Mouse (Mus musculus): ENCODE results near the gene Nrxn1. TPM values are rescaled to one million over a fixed set of nuclear protein-coding genes. Genes with fewer than 3 reads are reported as not detected.
A peak's percentile ranks its signal among the peaks of the same experiment; 100 is the strongest.

The Nrxn1 gene
- polyA plus RNA-seq, 1 experiment, result 0.56 TPM

GRCm38 (mm10) chr17:90584666-90585195 is 508.1 kb downstream of the Nrxn1 start:
- Histone ChIP-seq H3K36me3 (ENCODE audit: control insufficient read depth, insufficient read depth, low read length) (no peaks in the 10 kb centered on the region), H3K27ac (ENCODE audit: insufficient read depth, low read depth, low read length) (no peak overlapping the region), H3K4me1 (ENCODE audit: control insufficient read depth, insufficient read depth, low read length) (no peaks in the 10 kb centered on the region), H3K4me3 (ENCODE audit: insufficient read depth, low read depth, low read length) (no peak overlapping the region), H3K27me3 (replicated peaks; ENCODE audit: control insufficient read depth, insufficient read depth, low read length) (no peaks in the 10 kb centered on the region)
- WGBS, result 37% methylated on average over 8 of the region's 8 CpGs
- peak; percentile 62 for DNase-seq
- TF ChIP-seq CTCF (conservative IDR thresholded peaks at IDR 0.05; ENCODE audit: insufficient read depth, insufficient read length, low read depth, low read length) (peak; percentile 60), POLR2A (IDR thresholded peaks at IDR 0.05; ENCODE audit: low read depth, low read length) (no peak)

- Histone ChIP-seq H3K27ac (ENCODE audit: insufficient read depth, low read depth, low read length) (no peak overlapping the region), H3K4me1 (ENCODE audit: control insufficient read depth, insufficient read depth, low read length) (no peaks in the 10 kb centered on the region), H3K36me3 (ENCODE audit: control insufficient read depth, insufficient read depth, low read length) (no peaks in the 10 kb centered on the region), H3K4me3 (ENCODE audit: insufficient read depth, low read depth, low read length) (no peak overlapping the region), H3K27me3 (replicated peaks; ENCODE audit: control insufficient read depth, insufficient read depth, low read length) (no peaks in the 10 kb centered on the region)
- DNase-seq, result peak; percentile 2
- TF ChIP-seq CTCF (conservative IDR thresholded peaks at IDR 0.05; ENCODE audit: insufficient read depth, insufficient read length, low read depth, low read length) (peak; percentile 46), POLR2A (IDR thresholded peaks at IDR 0.05; ENCODE audit: low read depth, low read length) (no peak)
- 52% methylated on average over 12 of the region's 12 CpGs for WGBS
Measured at GRCm38 (mm10) chr17:90583826-90584534, 508.9 kb downstream of the Nrxn1 start.

- Histone ChIP-seq H3K27me3 (replicated peaks; ENCODE audit: control insufficient read depth, insufficient read depth, low read length) (no peaks in the 10 kb centered on the region), H3K36me3 (ENCODE audit: control insufficient read depth, insufficient read depth, low read length) (no peaks in the 10 kb centered on the region), H3K27ac (ENCODE audit: insufficient read depth, low read depth, low read length) (no peak overlapping the region), H3K4me1 (ENCODE audit: control insufficient read depth, insufficient read depth, low read length) (no peaks in the 10 kb centered on the region), H3K4me3 (ENCODE audit: insufficient read depth, low read depth, low read length) (no peak overlapping the region)
- WGBS, result 66% methylated on average over 3 of the region's 3 CpGs
- DNase-seq, result no peak
- TF ChIP-seq POLR2A (IDR thresholded peaks at IDR 0.05; ENCODE audit: low read depth, low read length) (no peak), CTCF (conservative IDR thresholded peaks at IDR 0.05; ENCODE audit: insufficient read depth, insufficient read length, low read depth, low read length) (no peak)
Measured at GRCm38 (mm10) chr17:90583196-90583595, 509.7 kb downstream of the Nrxn1 start.

- no peak for TF ChIP-seq POLR2A (IDR thresholded peaks at IDR 0.05; ENCODE audit: low read depth, low read length)
- no peak for TF ChIP-seq CTCF (conservative IDR thresholded peaks at IDR 0.05; ENCODE audit: insufficient read depth, insufficient read length, low read depth, low read length)
- Histone ChIP-seq H3K4me1 (ENCODE audit: control insufficient read depth, insufficient read depth, low read length) (no peaks in the 10 kb centered on the region), H3K36me3 (ENCODE audit: control insufficient read depth, insufficient read depth, low read length) (no peaks in the 10 kb centered on the region), H3K27ac (ENCODE audit: insufficient read depth, low read depth, low read length) (no peak overlapping the region), H3K27me3 (replicated peaks; ENCODE audit: control insufficient read depth, insufficient read depth, low read length) (no peaks in the 10 kb centered on the region), H3K4me3 (ENCODE audit: insufficient read depth, low read depth, low read length) (no peak overlapping the region)
- 29% methylated on average over 2 of the region's 2 CpGs for WGBS
- DNase-seq, result no peak
Measured at GRCm38 (mm10) chr17:90569877-90570276, 523.0 kb downstream of the Nrxn1 start.

- H3K27ac ChIP-seq (ENCODE audit: insufficient read depth, low read depth, low read length), result no peak overlapping the region
- H3K4me1 ChIP-seq (ENCODE audit: control insufficient read depth, insufficient read depth, low read length), result no peaks in the 10 kb centered on the region
- 88% methylated on average over 2 of the region's 2 CpGs for WGBS
- H3K4me3 ChIP-seq (ENCODE audit: insufficient read depth, low read depth, low read length), result no peak overlapping the region
- DNase-seq, result no peak
- TF ChIP-seq POLR2A (IDR thresholded peaks at IDR 0.05; ENCODE audit: low read depth, low read length), result no peak
- TF ChIP-seq CTCF (conservative IDR thresholded peaks at IDR 0.05; ENCODE audit: insufficient read depth, insufficient read length, low read depth, low read length), result no peak
- no peaks in the 10 kb centered on the region for H3K27me3 ChIP-seq (replicated peaks; ENCODE audit: control insufficient read depth, insufficient read depth, low read length)
- no peaks in the 10 kb centered on the region for H3K36me3 ChIP-seq (ENCODE audit: control insufficient read depth, insufficient read depth, low read length)
Measured at GRCm38 (mm10) chr17:90565186-90565585, 527.7 kb downstream of the Nrxn1 start.

GRCm38 (mm10) chr17:90556376-90556775 is 536.5 kb downstream of the Nrxn1 start:
- DNase-seq, result no peak
- no peak overlapping the region for H3K27ac ChIP-seq (ENCODE audit: insufficient read depth, low read depth, low read length)
- H3K27me3 ChIP-seq (replicated peaks; ENCODE audit: control insufficient read depth, insufficient read depth, low read length), result no peaks in the 10 kb centered on the region
- no peaks in the 10 kb centered on the region for H3K4me1 ChIP-seq (ENCODE audit: control insufficient read depth, insufficient read depth, low read length)
- no peak overlapping the region for H3K4me3 ChIP-seq (ENCODE audit: insufficient read depth, low read depth, low read length)
- TF ChIP-seq POLR2A (IDR thresholded peaks at IDR 0.05; ENCODE audit: low read depth, low read length) (no peak), CTCF (conservative IDR thresholded peaks at IDR 0.05; ENCODE audit: insufficient read depth, insufficient read length, low read depth, low read length) (no peak)
- H3K36me3 ChIP-seq (ENCODE audit: control insufficient read depth, insufficient read depth, low read length), result no peaks in the 10 kb centered on the region

- WGBS, result 68% methylated on average over 4 of the region's 4 CpGs
- no peaks in the 10 kb centered on the region for H3K36me3 ChIP-seq (ENCODE audit: control insufficient read depth, insufficient read depth, low read length)
- no peak overlapping the region for H3K27ac ChIP-seq (ENCODE audit: insufficient read depth, low read depth, low read length)
- TF ChIP-seq CTCF (conservative IDR thresholded peaks at IDR 0.05; ENCODE audit: insufficient read depth, insufficient read length, low read depth, low read length) (no peak), POLR2A (IDR thresholded peaks at IDR 0.05; ENCODE audit: low read depth, low read length) (no peak)
- H3K4me1 ChIP-seq (ENCODE audit: control insufficient read depth, insufficient read depth, low read length), result no peaks in the 10 kb centered on the region
- no peaks in the 10 kb centered on the region for H3K27me3 ChIP-seq (replicated peaks; ENCODE audit: control insufficient read depth, insufficient read depth, low read length)
- no peak for DNase-seq
- no peak overlapping the region for H3K4me3 ChIP-seq (ENCODE audit: insufficient read depth, low read depth, low read length)
Measured at GRCm38 (mm10) chr17:90550415-90550814, 542.5 kb downstream of the Nrxn1 start.

Measured in kidney, adult 2 months (tissue).